Mouse (Mus musculus) cerebellum, postnatal 10 days (tissue): ENCODE data around the gene Psmd6.
A peak's percentile ranks its signal among the peaks of the same experiment; 100 is the strongest.

Source experiments
- DNase-seq, 2 experiments: peaks; one replicate each; pipeline ENCODE4 v3.0.0; 2021; ENCODE audit warnings: mixed read lengths in 2 of 2

Gene Psmd6

GRCm38 (mm10) chr14:14120230-14121096, at the start of gene Psmd6:
TSS of gene Psmd6 (minus strand) at chr14:14120984.
- peak; percentile 95 for DNase-seq

DNA sequence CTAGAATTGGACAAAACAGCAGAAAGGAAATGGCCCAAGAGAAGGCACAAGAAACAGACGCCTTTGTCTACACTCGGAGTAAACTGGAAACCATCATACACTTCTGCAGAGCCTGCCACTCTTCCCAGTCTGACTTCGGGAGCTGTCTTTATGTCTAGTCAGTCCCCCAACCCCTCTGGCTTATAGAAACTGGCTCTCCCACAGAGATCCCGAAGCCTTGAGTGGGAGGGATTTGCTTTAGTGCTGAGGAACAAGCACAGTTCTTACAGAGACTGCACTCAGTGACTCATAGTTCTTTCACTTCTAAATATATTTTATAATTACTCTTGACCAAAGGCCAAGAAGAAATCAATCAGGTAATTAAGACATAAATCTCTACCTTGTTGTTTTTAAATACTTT, 10.1 kb downstream of the Psmd6 start:
- no peak for DNase-seq

DNA sequence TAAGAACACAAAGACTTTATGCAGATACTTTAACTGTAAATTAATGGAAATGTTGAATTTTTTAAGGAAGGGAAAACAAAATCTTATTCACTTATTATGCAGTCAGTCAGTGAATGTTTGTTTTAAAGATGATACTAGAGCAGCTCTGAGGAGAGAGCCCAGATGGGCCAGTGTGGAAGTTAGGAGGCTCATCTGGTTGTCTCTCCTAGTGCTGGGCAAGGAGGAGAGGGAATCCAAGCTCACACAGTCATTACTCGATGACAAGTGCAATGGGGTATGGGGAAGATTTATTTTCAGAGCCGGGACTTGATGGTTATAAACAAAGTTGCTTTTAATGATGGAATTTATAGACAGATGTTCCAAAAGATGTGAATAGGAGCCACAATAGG, 15.9 kb downstream of the Psmd6 start:
- no peak for DNase-seq

- DNase-seq: no peak
Measured at GRCm38 (mm10) chr14:14104213-14104929, 16.4 kb downstream of the Psmd6 start.

DNA sequence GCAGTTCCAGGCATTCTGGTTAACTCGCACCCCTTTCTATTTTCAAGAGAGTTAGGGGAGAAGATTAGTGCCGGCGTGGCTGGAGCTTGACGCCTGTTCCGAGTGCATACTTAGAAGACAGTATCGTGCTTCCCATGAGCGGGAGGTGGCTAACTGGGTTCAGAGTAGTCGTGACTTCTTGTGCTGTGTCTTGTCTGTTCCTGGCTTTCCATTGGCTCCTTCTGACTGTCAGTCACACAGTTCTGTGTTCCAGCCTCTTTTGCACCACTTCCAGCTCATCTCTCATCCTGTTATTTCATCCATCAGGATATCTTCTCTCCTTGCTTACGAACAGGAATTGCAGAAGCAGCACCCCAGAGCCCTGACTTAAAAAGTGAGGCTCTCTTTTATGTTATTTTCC, 19.5 kb downstream of the Psmd6 start:
- no peak for DNase-seq

DNA sequence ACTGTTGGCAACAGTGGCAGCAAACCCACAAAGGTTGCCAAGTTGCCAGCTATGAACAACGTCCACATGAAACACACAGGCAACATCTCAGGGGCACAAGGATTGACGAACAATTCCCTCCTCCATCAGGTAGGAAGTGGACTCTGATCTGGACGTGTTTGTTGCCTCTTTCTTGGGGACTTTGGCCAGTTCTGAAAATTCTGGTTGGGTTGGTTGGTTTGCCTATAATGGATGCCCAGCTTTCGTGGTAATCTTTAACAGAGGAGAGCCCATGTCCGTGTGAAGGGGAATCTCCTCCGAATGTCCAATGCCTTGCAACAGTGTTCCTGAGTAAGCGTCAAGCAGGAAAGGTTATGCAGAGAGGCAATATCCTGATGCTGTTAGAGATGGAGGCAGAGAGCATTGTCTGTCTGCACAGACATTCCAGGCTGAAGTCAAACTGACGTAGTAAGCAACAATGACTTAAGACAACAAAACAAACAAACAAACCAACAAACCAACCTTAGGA, 20.0 kb downstream of the Psmd6 start:
- DNase-seq: no peak

- peak; percentile 94 to 98 for DNase-seq
Measured at GRCm38 (mm10) chr14:14098330-14098980, 22.3 kb downstream of the Psmd6 start.

DNA sequence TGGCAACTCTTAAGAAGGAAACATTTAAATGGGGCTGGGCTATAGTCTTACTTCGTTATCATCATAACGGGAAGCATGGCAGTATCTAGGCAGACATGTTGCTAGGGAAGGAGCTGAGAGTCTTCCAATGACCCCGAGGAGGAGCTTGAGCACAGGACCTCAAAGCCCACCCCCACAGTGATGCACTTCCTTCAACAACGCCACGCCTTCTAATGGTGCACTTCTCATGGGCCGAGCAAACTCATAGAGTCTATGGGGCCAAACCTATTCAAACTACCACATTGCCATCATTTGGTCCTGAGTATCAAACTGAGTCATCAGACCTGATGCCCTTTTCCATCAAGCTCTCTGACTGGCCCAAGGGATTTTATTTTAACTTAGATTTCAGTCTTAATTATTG, 30.2 kb downstream of the Psmd6 start:
- no peak for DNase-seq

GRCm38 (mm10) chr14:14088016-14088791, 32.6 kb downstream of the Psmd6 start:
- no peak for DNase-seq

GRCm38 (mm10) chr14:14087348-14087747, 33.4 kb downstream of the Psmd6 start:
- no peak for DNase-seq

- DNase-seq: no peak
Measured at GRCm38 (mm10) chr14:14086711-14087263, 34.0 kb downstream of the Psmd6 start.

DNA sequence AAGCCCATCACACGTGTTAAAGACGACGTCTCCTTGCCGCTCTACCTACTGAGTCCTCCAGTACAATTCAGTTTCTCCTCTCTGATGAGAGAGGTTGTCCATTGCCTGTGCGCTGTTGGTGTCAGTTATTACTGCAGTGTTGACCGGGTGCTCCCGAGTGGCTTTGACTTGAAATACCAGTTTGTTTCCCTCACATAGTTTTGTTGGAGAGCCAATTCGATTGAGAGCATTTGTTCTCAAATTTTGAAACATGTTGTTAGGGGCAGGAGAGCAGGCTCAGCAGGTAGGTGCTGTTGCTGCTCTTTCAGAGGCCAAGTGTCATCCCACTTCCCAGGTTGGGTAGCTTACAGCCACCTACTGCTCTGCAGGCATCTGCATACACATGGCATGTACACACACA, 37.0 kb downstream of the Psmd6 start:
- DNase-seq: no peak

DNA sequence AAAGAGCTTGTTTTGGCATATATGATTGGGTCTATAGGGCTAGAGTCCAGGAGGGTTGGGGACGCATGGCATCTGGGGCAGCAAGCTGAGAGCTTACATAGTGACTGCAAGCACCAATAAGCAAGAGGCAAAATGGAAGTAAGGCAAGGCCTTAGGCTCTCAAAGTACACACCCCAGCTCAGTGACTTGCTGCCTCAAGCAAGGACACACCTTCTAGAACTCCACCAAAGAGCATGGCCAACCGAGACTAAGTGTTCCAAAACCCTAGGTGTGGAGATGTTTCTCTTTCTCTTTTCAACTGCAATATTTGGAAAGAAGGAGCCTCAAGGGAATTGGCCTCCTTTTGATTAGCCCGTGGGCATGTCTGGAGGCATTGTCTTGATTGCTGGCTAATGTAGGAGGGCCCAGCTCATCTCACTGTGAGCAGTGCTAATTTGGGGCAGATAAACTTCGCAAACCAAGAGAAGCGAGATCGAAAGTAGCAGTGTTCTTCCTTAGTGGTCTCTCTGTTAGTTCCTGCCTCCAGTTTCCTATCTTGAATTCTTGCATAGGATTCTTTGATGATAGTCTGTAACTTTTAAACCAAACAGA, 40.1 kb downstream of the Psmd6 start:
- no peak for DNase-seq

DNA sequence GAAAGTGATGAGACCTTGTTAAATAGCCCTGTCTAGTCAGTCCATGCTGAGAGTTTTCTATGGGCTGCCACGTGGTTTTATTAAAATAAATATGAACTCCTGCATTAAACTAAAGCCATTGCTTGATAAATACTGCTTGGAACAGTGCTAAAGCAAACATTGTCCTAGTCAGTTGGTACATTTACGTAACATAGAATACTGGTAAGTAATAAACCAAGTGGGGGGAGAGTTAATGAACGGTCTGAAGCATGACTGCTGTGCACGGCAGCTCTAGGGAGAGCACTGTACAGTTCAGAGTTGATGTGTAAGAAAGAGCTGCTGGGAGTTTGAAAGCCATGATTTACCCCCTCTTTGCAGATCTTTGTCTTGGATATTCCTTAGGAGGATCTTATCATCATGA, 49.3 kb downstream of the Psmd6 start:
- no peak for DNase-seq

GRCm38 (mm10) chr14:14070541-14071315, 50.1 kb downstream of the Psmd6 start:
- DNase-seq: peak; percentile 15 to 42

GRCm38 (mm10) chr14:14068553-14068952, 52.2 kb downstream of the Psmd6 start:
- no peak for DNase-seq

DNA sequence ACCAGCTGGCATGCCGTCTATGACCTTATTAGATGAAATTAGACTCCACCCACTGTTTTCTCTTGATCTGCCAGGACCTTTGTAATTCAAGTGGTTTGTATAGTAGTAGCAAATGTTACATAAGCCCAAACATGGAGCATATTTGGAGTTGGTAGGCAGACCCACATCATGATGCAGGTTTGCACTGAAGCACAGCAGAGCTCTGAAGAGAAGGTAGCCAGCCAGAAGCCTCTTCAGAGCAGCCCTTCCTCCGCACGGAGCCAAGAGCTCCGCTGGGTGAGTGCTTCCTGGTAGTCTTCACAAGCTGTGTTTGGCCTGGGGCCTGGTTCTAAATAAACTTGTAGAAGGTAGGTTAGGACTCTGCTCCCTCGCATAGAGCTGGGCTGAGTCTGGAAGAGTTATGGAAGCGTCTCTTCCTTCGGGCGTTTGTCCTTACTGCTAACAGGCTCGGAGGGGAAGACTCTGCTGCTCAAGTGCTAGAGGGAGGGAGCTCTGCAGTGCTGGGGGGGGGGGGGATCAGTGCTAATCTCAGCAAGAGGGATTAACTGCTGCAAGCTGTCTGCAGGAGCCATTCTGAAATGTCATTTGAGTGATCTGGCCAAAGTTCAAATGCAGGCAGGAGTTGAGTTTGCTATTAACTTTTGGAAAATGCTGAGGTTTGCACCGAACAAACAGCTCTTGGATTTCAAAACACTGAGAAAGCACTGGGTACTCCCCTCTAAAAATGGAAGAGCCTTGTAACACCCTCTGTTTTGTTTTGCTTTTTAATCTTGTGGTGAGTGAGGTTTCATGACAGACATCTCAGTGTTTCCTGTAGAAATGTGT, 52.9 kb downstream of the Psmd6 start:
- DNase-seq: peak; percentile 62 to 63

- no peak for DNase-seq
Measured at GRCm38 (mm10) chr14:14066241-14066640, 54.5 kb downstream of the Psmd6 start.

- no peak for DNase-seq
Measured at GRCm38 (mm10) chr14:14065142-14065498, 55.7 kb downstream of the Psmd6 start.

GRCm38 (mm10) chr14:14064486-14065141, 56.2 kb downstream of the Psmd6 start:
- no peak for DNase-seq
